Mouse (Mus musculus): ENCODE results near the gene Acot2. TPM values are rescaled to one million over a fixed set of nuclear protein-coding genes. Genes with fewer than 3 reads are reported as not detected.
"Not testable (repeated sequence)": the region's sequence is repeated elsewhere in the genome, so short reads cannot be mapped to it uniquely, and the experiment has no call there.

Gene Acot2
- polyA plus RNA-seq, 1 experiment, result 3.5 TPM

GRCm38 (mm10) chr12:83984752-83985151, 2.9 kb upstream of the Acot2 start, which contains the start of gene Heatr4:
TSS of gene Heatr4 (minus strand) at chr12:83984852.
- no peaks in the 10 kb centered on the region for H3K4me1 ChIP-seq (ENCODE audit: control insufficient read depth, insufficient read depth, low read length)
- WGBS, result 82% methylated on average over 4 of the region's 4 CpGs
- TF ChIP-seq CTCF (IDR thresholded peaks at IDR 0.05; ENCODE audit: control insufficient read depth, insufficient read depth, low read length), result no peak
- no peak for TF ChIP-seq POLR2A (IDR thresholded peaks at IDR 0.05; ENCODE audit: borderline replicate concordance, control insufficient read depth, low read depth, low read length)

DNA sequence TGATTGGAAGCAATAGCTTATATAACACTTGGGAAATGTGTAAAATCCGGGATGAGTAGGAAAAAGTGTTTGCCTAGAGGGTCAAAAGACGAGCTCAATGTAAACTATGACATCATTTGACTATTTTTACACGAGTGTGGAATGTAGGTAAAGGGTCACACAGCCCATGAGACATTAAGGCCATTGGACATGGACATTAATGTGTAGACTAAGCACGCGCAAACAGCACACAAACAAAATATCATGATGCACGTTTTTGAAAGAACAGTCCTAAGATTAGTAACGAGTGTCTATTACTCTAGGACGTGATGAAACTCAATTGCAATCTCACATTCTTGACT, 449 bp upstream of the Acot2 start:
- H3K4me3 ChIP-seq (replicated peaks; ENCODE audit: control insufficient read depth, low read depth, low read length), result peak overlapping the region; percentile 76
- TF ChIP-seq POLR2A (IDR thresholded peaks at IDR 0.05; ENCODE audit: borderline replicate concordance, control insufficient read depth, low read depth, low read length) (no peak), CTCF (IDR thresholded peaks at IDR 0.05; ENCODE audit: control insufficient read depth, insufficient read depth, low read length) (no peak)
- WGBS, result 17% methylated on average over 8 of the region's 8 CpGs
- peak overlapping the region; percentile 99 for H3K27ac ChIP-seq (ENCODE audit: control insufficient read depth, insufficient read depth, low read depth, low read length, poor library complexity)
- H3K4me1 ChIP-seq (ENCODE audit: control insufficient read depth, insufficient read depth, low read length), result no peaks in the 10 kb centered on the region

More at GRCm38 (mm10) chr12:83984752-83985151, 2.9 kb upstream of the Acot2 start, which contains the start of gene Heatr4:
- no peak within 1 kb of the TSS for H3K4me3 ChIP-seq (replicated peaks; ENCODE audit: control insufficient read depth, low read depth, low read length)
- H3K27ac ChIP-seq (ENCODE audit: control insufficient read depth, insufficient read depth, low read depth, low read length, poor library complexity), result no peak within 1 kb of the TSS

DNA sequence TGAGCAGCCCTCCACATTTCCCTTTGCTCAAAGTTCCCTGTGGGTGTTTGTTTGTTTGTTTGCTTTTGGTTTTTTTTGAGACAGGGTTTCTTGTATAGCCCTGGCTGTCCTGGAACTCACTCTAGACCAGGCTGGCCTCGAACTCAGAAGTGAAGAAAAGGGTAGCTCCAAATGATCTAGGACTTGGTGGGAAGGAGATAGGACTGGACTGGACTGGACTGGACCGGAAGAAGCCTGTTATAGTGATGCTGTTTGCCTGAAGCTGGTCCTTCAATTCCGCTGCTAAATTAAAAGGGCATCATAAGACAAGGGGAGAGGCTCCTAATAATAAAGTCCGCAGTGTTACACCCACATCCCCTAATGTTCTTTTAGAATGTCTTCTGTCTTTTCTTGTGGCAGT, 822 bp downstream of the Acot2 start:
- TF ChIP-seq POLR2A (IDR thresholded peaks at IDR 0.05; ENCODE audit: borderline replicate concordance, control insufficient read depth, low read depth, low read length) (no peak), CTCF (IDR thresholded peaks at IDR 0.05; ENCODE audit: control insufficient read depth, insufficient read depth, low read length) (no peak)
- peak overlapping the region; percentile 76 for H3K4me3 ChIP-seq (replicated peaks; ENCODE audit: control insufficient read depth, low read depth, low read length)
- peak overlapping the region; percentile 99 for H3K27ac ChIP-seq (ENCODE audit: control insufficient read depth, insufficient read depth, low read depth, low read length, poor library complexity)
- H3K4me1 ChIP-seq (ENCODE audit: control insufficient read depth, insufficient read depth, low read length), result no peaks in the 10 kb centered on the region
- 48% methylated on average over 4 of the region's 4 CpGs for WGBS

DNA sequence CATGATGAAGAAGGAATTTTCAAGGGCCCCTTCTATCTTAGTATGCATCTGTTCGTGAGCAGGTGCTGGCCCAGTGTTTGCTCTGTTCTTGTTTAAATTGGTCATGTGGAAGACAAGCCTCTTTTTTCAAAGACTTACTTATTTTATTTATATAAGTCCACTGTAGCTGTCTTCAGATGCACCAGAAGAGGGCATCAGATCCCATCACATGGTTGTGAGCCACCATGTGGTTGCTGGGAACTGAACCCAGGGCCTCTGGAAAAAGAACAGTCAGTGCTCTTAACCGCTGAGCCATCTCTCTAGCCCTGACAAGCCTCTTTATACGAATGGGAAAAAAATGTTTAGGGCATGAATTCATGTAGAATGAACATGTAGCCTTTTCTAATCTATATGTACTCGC, 1.7 kb downstream of the Acot2 start:
- 88% methylated on average over 4 of the region's 4 CpGs for WGBS
- no peak overlapping the region for H3K4me3 ChIP-seq (replicated peaks; ENCODE audit: control insufficient read depth, low read depth, low read length)
- H3K27ac ChIP-seq (ENCODE audit: control insufficient read depth, insufficient read depth, low read depth, low read length, poor library complexity), result no peak overlapping the region
- no peaks in the 10 kb centered on the region for H3K4me1 ChIP-seq (ENCODE audit: control insufficient read depth, insufficient read depth, low read length)
- TF ChIP-seq POLR2A (IDR thresholded peaks at IDR 0.05; ENCODE audit: borderline replicate concordance, control insufficient read depth, low read depth, low read length) (no peak), CTCF (IDR thresholded peaks at IDR 0.05; ENCODE audit: control insufficient read depth, insufficient read depth, low read length) (no peak)

DNA sequence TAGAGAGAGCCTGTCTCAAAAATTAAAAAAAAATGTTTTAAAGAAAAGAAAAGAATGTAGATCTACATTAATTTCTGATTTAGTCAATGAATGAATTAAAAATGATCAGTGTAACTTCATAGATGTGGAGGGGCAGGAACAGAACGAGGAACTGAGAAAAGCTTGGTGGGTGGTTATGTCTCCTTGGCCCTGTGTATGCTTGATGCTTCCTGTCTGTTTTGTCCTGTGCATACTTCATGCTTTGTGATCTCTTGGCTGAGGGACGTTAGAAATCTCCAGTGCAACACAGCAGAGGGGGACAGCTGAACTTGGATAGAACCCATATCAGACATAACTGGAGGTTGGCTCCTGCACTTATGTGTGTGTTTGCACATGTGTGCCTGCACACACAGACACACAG, 9.6 kb downstream of the Acot2 start:
- no peak for TF ChIP-seq CTCF (IDR thresholded peaks at IDR 0.05; ENCODE audit: control insufficient read depth, insufficient read depth, low read length)
- no peak for TF ChIP-seq POLR2A (IDR thresholded peaks at IDR 0.05; ENCODE audit: borderline replicate concordance, control insufficient read depth, low read depth, low read length)
- 26% methylated on average over 2 of the region's 2 CpGs for WGBS

DNA sequence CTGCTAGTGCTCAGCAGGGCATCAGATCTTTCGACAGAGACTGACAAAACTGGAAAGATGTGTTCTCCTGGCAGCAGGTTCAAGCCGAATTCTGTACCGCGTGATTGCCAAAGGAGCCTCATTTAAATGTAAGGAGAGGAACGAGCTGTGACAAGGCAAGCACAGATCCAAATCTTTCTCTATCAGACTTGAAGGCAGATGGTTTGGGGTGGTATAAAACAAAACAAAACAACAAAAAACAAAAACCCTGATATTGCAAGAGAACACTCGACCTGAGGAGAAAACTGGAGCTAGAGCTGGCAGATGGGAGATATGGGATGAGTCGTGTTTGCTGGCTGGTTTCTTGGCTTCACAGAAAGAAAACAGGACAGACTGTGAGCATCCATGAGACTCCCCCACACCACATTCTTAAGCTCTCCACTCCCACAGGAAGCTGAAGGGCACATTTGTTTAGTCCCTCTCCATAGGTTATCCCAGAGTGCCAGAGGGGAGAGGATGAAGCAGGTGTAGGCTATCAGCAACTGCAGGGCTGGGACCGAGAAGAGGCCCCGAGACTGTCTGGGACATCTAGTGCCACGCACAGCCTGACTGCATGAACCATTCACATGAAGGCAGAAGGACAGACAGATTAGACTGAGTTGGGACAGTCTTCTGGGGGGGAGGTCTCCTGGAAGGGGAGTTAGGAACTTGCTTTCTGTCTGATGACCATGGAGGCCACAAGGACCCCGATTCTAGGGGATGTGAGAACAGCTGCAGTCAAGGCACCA, 10.9 kb downstream of the Acot2 start:
- Histone ChIP-seq H3K4me1 (ENCODE audit: control insufficient read depth, insufficient read depth, low read length) (peaks cover 2% of the 10 kb centered on the region), H3K27ac (ENCODE audit: control insufficient read depth, insufficient read depth, low read depth, low read length, poor library complexity) (no peak overlapping the region), H3K4me3 (replicated peaks; ENCODE audit: control insufficient read depth, low read depth, low read length) (no peak overlapping the region)
- TF ChIP-seq CTCF (IDR thresholded peaks at IDR 0.05; ENCODE audit: control insufficient read depth, insufficient read depth, low read length) (no peak), POLR2A (IDR thresholded peaks at IDR 0.05; ENCODE audit: borderline replicate concordance, control insufficient read depth, low read depth, low read length) (no peak)
- 62% methylated on average over 11 of the region's 11 CpGs for WGBS

More for the DNA sequence above, 9.6 kb downstream of the Acot2 start:
- no peak overlapping the region for H3K4me3 ChIP-seq (replicated peaks; ENCODE audit: control insufficient read depth, low read depth, low read length)
- peaks cover 2% of the 10 kb centered on the region for H3K4me1 ChIP-seq (ENCODE audit: control insufficient read depth, insufficient read depth, low read length)
- no peak overlapping the region for H3K27ac ChIP-seq (ENCODE audit: control insufficient read depth, insufficient read depth, low read depth, low read length, poor library complexity)

- 20% methylated on average over 8 of the region's 8 CpGs for WGBS
- H3K27ac ChIP-seq (ENCODE audit: control insufficient read depth, insufficient read depth, low read depth, low read length, poor library complexity); H3K4me1 ChIP-seq (ENCODE audit: control insufficient read depth, insufficient read depth, low read length); H3K4me3 ChIP-seq (replicated peaks; ENCODE audit: control insufficient read depth, low read depth, low read length): not testable (repeated sequence)
These were observed 11.6 kb downstream of the Acot2 start for GRCm38 (mm10) chr12:83999237-83999636.

GRCm38 (mm10) chr12:84000418-84000817, 12.8 kb downstream of the Acot2 start:
- TF ChIP-seq POLR2A (IDR thresholded peaks at IDR 0.05; ENCODE audit: borderline replicate concordance, control insufficient read depth, low read depth, low read length) (no peak), CTCF (IDR thresholded peaks at IDR 0.05; ENCODE audit: control insufficient read depth, insufficient read depth, low read length) (no peak)
- Histone ChIP-seq H3K4me3 (replicated peaks; ENCODE audit: control insufficient read depth, low read depth, low read length) (no peak overlapping the region), H3K27ac (ENCODE audit: control insufficient read depth, insufficient read depth, low read depth, low read length, poor library complexity) (no peak overlapping the region), H3K4me1 (ENCODE audit: control insufficient read depth, insufficient read depth, low read length) (peaks cover 2% of the 10 kb centered on the region)
- 65% methylated on average over 3 of the region's 3 CpGs for WGBS

DNA sequence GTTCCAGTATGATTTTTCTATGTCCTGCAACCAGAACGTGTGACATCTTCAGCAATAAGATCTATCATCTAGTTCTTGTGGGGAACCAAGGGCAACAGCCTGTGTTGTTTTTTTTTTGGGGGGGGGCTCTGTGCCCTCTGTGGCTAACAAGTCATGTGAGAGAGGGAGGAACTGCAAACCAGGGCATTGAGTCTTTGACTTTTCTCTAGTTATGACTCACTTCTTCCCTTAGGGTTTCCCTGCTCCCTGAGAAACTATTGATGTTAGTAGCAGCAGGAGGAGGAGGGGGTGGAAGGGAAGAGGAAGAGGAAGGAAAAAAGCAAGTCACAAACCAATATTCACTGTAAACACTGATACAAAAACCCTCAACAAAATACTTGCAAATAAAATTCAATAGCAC, 16.2 kb downstream of the Acot2 start:
- WGBS, result 76% methylated on average over 1 of the region's 1 CpGs
- Histone ChIP-seq H3K4me1 (ENCODE audit: control insufficient read depth, insufficient read depth, low read length) (no peaks in the 10 kb centered on the region), H3K27ac (ENCODE audit: control insufficient read depth, insufficient read depth, low read depth, low read length, poor library complexity) (no peak overlapping the region), H3K4me3 (replicated peaks; ENCODE audit: control insufficient read depth, low read depth, low read length) (no peak overlapping the region)
- TF ChIP-seq CTCF (IDR thresholded peaks at IDR 0.05; ENCODE audit: control insufficient read depth, insufficient read depth, low read length) (no peak), POLR2A (IDR thresholded peaks at IDR 0.05; ENCODE audit: borderline replicate concordance, control insufficient read depth, low read depth, low read length) (no peak)

Data from bone marrow, adult 2 months (tissue).